Mouse (Mus musculus) G1E (cell line): ENCODE measurements at regions not wholly inside any gene's neighbourhood (a gene's known extent, or its start where the extent isn't known, plus 50 kb on each side); places are given as distances from the start of the nearest gene placed in this dataset.

Source experiments
- CTCF ChIP-seq: IDR thresholded peaks from 2 replicates; pipeline ENCODE4 v1.5.1; 2012; ENCODE audit warnings: low read depth, low read length, inconsistent platforms, mixed read lengths
- POLR2AphosphoS5 ChIP-seq: IDR thresholded peaks from 2 replicates; pipeline ENCODE4 v1.6.1; 2012; ENCODE audit warnings: low read depth, low read length, inconsistent platforms; ENCODE audit not compliant: insufficient replicate concordance

GRCm38 (mm10) chr1:119356916-119357315 lies 65.1 kb downstream of the Inhbb start:
- TF ChIP-seq POLR2AphosphoS5 (no peak), CTCF (no peak)
